Mouse (Mus musculus): Measurements from ENCODE around the gene Fggy. TPM values are rescaled to one million over a fixed set of nuclear protein-coding genes. Genes with fewer than 3 reads are reported as not detected.

The Fggy gene
- polyA plus RNA-seq, 1 experiment from 2014 or later: 6.4 TPM

- Histone ChIP-seq H3K9ac (ENCODE audit: low read length) (no peak overlapping the region), H3K27ac (ENCODE audit: low read length) (no peak overlapping the region), H3K4me2 (ENCODE audit: low read depth, low read length) (no peak overlapping the region), H3K36me3 (ENCODE audit: control insufficient read depth, insufficient read depth) (no peaks in the 10 kb centered on the region), H3K27me3 (ENCODE audit: control insufficient read depth, insufficient read depth, low read length) (no peaks in the 10 kb centered on the region), H3K9me3 (replicated peaks; ENCODE audit: control insufficient read depth, low read length) (no peaks in the 10 kb centered on the region), H3K4me1 (ENCODE audit: control insufficient read depth, insufficient read depth, low read length) (peaks cover 6% of the 10 kb centered on the region), H3K4me3 (ENCODE audit: low read length) (no peak overlapping the region)
- no peak for ATAC-seq (replicated peaks; ENCODE audit: extremely low read depth, insufficient read depth, low FRiP score)
- WGBS: 60% methylated on average over 2 of the region's 2 CpGs
Observed at GRCm38 (mm10) chr4:95686775-95687174, 129.5 kb downstream of the Fggy start.

- Histone ChIP-seq H3K4me2 (ENCODE audit: low read depth, low read length) (no peak overlapping the region), H3K9ac (ENCODE audit: low read length) (no peak overlapping the region), H3K36me3 (ENCODE audit: control insufficient read depth, insufficient read depth) (no peaks in the 10 kb centered on the region), H3K4me3 (ENCODE audit: low read length) (no peak overlapping the region), H3K9me3 (replicated peaks; ENCODE audit: control insufficient read depth, low read length) (no peaks in the 10 kb centered on the region), H3K27ac (ENCODE audit: low read length) (no peak overlapping the region), H3K27me3 (ENCODE audit: control insufficient read depth, insufficient read depth, low read length) (no peaks in the 10 kb centered on the region), H3K4me1 (ENCODE audit: control insufficient read depth, insufficient read depth, low read length) (peaks cover 6% of the 10 kb centered on the region)
- ATAC-seq (replicated peaks; ENCODE audit: extremely low read depth, insufficient read depth, low FRiP score): no peak
- 82% methylated on average over 5 of the region's 5 CpGs for WGBS
Observed at GRCm38 (mm10) chr4:95687350-95687749, 130.0 kb downstream of the Fggy start.

- ATAC-seq (replicated peaks; ENCODE audit: extremely low read depth, insufficient read depth, low FRiP score): no peak
- Histone ChIP-seq H3K9me3 (replicated peaks; ENCODE audit: control insufficient read depth, low read length) (no peaks in the 10 kb centered on the region), H3K27me3 (ENCODE audit: control insufficient read depth, insufficient read depth, low read length) (no peaks in the 10 kb centered on the region), H3K27ac (ENCODE audit: low read length) (no peak overlapping the region), H3K9ac (ENCODE audit: low read length) (no peak overlapping the region), H3K4me3 (ENCODE audit: low read length) (no peak overlapping the region), H3K36me3 (ENCODE audit: control insufficient read depth, insufficient read depth) (no peaks in the 10 kb centered on the region), H3K4me2 (ENCODE audit: low read depth, low read length) (no peak overlapping the region), H3K4me1 (ENCODE audit: control insufficient read depth, insufficient read depth, low read length) (peaks cover 6% of the 10 kb centered on the region)
- 83% methylated on average over 4 of the region's 4 CpGs for WGBS
Observed at GRCm38 (mm10) chr4:95688159-95688558, 130.9 kb downstream of the Fggy start.

- Histone ChIP-seq H3K9me3 (replicated peaks; ENCODE audit: control insufficient read depth, low read length) (no peaks in the 10 kb centered on the region), H3K27ac (ENCODE audit: low read length) (no peak overlapping the region)
- 74% methylated on average over 2 of the region's 2 CpGs for WGBS
Observed at GRCm38 (mm10) chr4:95700366-95700765, 143.1 kb downstream of the Fggy start.

GRCm38 (mm10) chr4:95707941-95708897 lies 150.9 kb downstream of the Fggy start:
- no peak overlapping the region for H3K27ac ChIP-seq (ENCODE audit: low read length)
- H3K27me3 ChIP-seq (ENCODE audit: control insufficient read depth, insufficient read depth, low read length): no peaks in the 10 kb centered on the region
- no peaks in the 10 kb centered on the region for H3K36me3 ChIP-seq (ENCODE audit: control insufficient read depth, insufficient read depth)
- H3K4me2 ChIP-seq (ENCODE audit: low read depth, low read length): no peak overlapping the region
- no peaks in the 10 kb centered on the region for H3K4me1 ChIP-seq (ENCODE audit: control insufficient read depth, insufficient read depth, low read length)
- no peak overlapping the region for H3K4me3 ChIP-seq (ENCODE audit: low read length)
- WGBS: 66% methylated on average over 5 of the region's 5 CpGs
- no peak overlapping the region for H3K9ac ChIP-seq (ENCODE audit: low read length)
- H3K9me3 ChIP-seq (replicated peaks; ENCODE audit: control insufficient read depth, low read length): no peaks in the 10 kb centered on the region
- ATAC-seq (replicated peaks; ENCODE audit: extremely low read depth, insufficient read depth, low FRiP score): no peak

More at GRCm38 (mm10) chr4:95700366-95700765, 143.1 kb downstream of the Fggy start:
- Histone ChIP-seq H3K4me3 (ENCODE audit: low read length) (no peak overlapping the region), H3K9ac (ENCODE audit: low read length) (no peak overlapping the region), H3K36me3 (ENCODE audit: control insufficient read depth, insufficient read depth) (no peaks in the 10 kb centered on the region), H3K4me2 (ENCODE audit: low read depth, low read length) (no peak overlapping the region), H3K4me1 (ENCODE audit: control insufficient read depth, insufficient read depth, low read length) (no peaks in the 10 kb centered on the region), H3K27me3 (ENCODE audit: control insufficient read depth, insufficient read depth, low read length) (no peaks in the 10 kb centered on the region)
- no peak for ATAC-seq (replicated peaks; ENCODE audit: extremely low read depth, insufficient read depth, low FRiP score)

GRCm38 (mm10) chr4:95709750-95710149 lies 152.4 kb downstream of the Fggy start:
- no peaks in the 10 kb centered on the region for H3K36me3 ChIP-seq (ENCODE audit: control insufficient read depth, insufficient read depth)
- H3K9ac ChIP-seq (ENCODE audit: low read length): no peak overlapping the region
- H3K4me2 ChIP-seq (ENCODE audit: low read depth, low read length): no peak overlapping the region
- no peaks in the 10 kb centered on the region for H3K4me1 ChIP-seq (ENCODE audit: control insufficient read depth, insufficient read depth, low read length)
- H3K27ac ChIP-seq (ENCODE audit: low read length): no peak overlapping the region
- H3K4me3 ChIP-seq (ENCODE audit: low read length): no peak overlapping the region
- no peaks in the 10 kb centered on the region for H3K27me3 ChIP-seq (ENCODE audit: control insufficient read depth, insufficient read depth, low read length)
- 79% methylated on average over 1 of the region's 1 CpGs for WGBS
- H3K9me3 ChIP-seq (replicated peaks; ENCODE audit: control insufficient read depth, low read length): no peaks in the 10 kb centered on the region
- ATAC-seq (replicated peaks; ENCODE audit: extremely low read depth, insufficient read depth, low FRiP score): no peak

- 94% methylated on average over 1 of the region's 1 CpGs for WGBS
Observed at GRCm38 (mm10) chr4:95712802-95713201, 155.5 kb downstream of the Fggy start.

GRCm38 (mm10) chr4:95713271-95713670 lies 156.0 kb downstream of the Fggy start:
- no peaks in the 10 kb centered on the region for H3K9me3 ChIP-seq (replicated peaks; ENCODE audit: control insufficient read depth, low read length)
- H3K27me3 ChIP-seq (ENCODE audit: control insufficient read depth, insufficient read depth, low read length): no peaks in the 10 kb centered on the region
- H3K4me1 ChIP-seq (ENCODE audit: control insufficient read depth, insufficient read depth, low read length): no peaks in the 10 kb centered on the region
- 73% methylated on average over 3 of the region's 3 CpGs for WGBS
- no peak for ATAC-seq (replicated peaks; ENCODE audit: extremely low read depth, insufficient read depth, low FRiP score)
- no peak overlapping the region for H3K9ac ChIP-seq (ENCODE audit: low read length)
- no peak overlapping the region for H3K27ac ChIP-seq (ENCODE audit: low read length)
- H3K4me2 ChIP-seq (ENCODE audit: low read depth, low read length): no peak overlapping the region
- no peak overlapping the region for H3K4me3 ChIP-seq (ENCODE audit: low read length)
- no peaks in the 10 kb centered on the region for H3K36me3 ChIP-seq (ENCODE audit: control insufficient read depth, insufficient read depth)

More at GRCm38 (mm10) chr4:95712802-95713201, 155.5 kb downstream of the Fggy start:
- Histone ChIP-seq H3K4me3 (ENCODE audit: low read length) (no peak overlapping the region), H3K9me3 (replicated peaks; ENCODE audit: control insufficient read depth, low read length) (no peaks in the 10 kb centered on the region), H3K27ac (ENCODE audit: low read length) (no peak overlapping the region), H3K4me1 (ENCODE audit: control insufficient read depth, insufficient read depth, low read length) (no peaks in the 10 kb centered on the region), H3K4me2 (ENCODE audit: low read depth, low read length) (no peak overlapping the region), H3K9ac (ENCODE audit: low read length) (no peak overlapping the region), H3K27me3 (ENCODE audit: control insufficient read depth, insufficient read depth, low read length) (no peaks in the 10 kb centered on the region), H3K36me3 (ENCODE audit: control insufficient read depth, insufficient read depth) (no peaks in the 10 kb centered on the region)
- ATAC-seq (replicated peaks; ENCODE audit: extremely low read depth, insufficient read depth, low FRiP score): no peak

GRCm38 (mm10) chr4:95716137-95716536 lies 158.8 kb downstream of the Fggy start:
- 77% methylated on average over 3 of the region's 3 CpGs for WGBS
- Histone ChIP-seq H3K9me3 (replicated peaks; ENCODE audit: control insufficient read depth, low read length) (no peaks in the 10 kb centered on the region), H3K4me3 (ENCODE audit: low read length) (no peak overlapping the region), H3K4me1 (ENCODE audit: control insufficient read depth, insufficient read depth, low read length) (no peaks in the 10 kb centered on the region), H3K4me2 (ENCODE audit: low read depth, low read length) (no peak overlapping the region), H3K27ac (ENCODE audit: low read length) (no peak overlapping the region), H3K36me3 (ENCODE audit: control insufficient read depth, insufficient read depth) (no peaks in the 10 kb centered on the region), H3K27me3 (ENCODE audit: control insufficient read depth, insufficient read depth, low read length) (no peaks in the 10 kb centered on the region), H3K9ac (ENCODE audit: low read length) (no peak overlapping the region)
- no peak for ATAC-seq (replicated peaks; ENCODE audit: extremely low read depth, insufficient read depth, low FRiP score)

All from heart, embryonic 16.5 days (tissue).